Mouse (Mus musculus) adrenal gland, adult 18-20 months (tissue): ENCODE results near the gene Adipor2. TPM values are rescaled to one million over a fixed set of nuclear protein-coding genes. Genes with fewer than 3 reads are reported as not detected.
A peak's percentile ranks its signal among the peaks of the same experiment; 100 is the strongest.
"Not testable (repeated sequence)": the region's sequence is repeated elsewhere in the genome, so short reads cannot be mapped to it uniquely, and the experiment has no call there.

Experiments used
- DNase-seq, 2 experiments: peaks; one replicate each; pipeline ENCODE4 v3.0.0; 2021 to 2022; ENCODE audit warnings: low spot score in 2 of 2
- total RNA-seq, 2 experiments: library from RNA; stranded (reverse); gene quantifications; 1 replicate in 1 of 2; 2 replicates in 1 of 2; pipeline ENCODE4 v1.2.3; 2021

The Adipor2 gene
- total RNA-seq, 2 experiments from 2014 or later, result 191 to 229 TPM

DNA sequence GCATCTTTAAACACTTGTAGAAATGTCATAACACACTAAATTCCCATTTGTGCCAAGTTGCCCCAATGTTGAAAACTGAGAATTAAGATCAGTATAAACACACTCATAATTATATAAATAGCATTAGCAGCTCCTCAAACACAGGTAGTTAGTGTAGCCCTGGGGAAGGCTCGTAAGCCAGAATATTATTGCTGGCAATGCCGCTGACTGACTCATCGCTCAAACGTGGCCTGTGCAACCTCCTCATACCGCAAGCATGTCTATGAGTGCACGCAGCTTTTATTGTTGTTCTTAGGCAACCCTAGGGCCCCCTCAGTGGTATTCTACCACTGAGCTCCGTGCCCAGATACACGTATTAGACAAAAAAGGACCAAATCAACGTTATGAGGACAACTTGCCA, 24.7 kb downstream of the Adipor2 start:
- DNase-seq, result no peak

- no peak for DNase-seq
Observed at GRCm38 (mm10) chr6:119390728-119391127, 26.8 kb downstream of the Adipor2 start.

- no peak for DNase-seq
Observed at GRCm38 (mm10) chr6:119389089-119389488, 28.4 kb downstream of the Adipor2 start.

DNA sequence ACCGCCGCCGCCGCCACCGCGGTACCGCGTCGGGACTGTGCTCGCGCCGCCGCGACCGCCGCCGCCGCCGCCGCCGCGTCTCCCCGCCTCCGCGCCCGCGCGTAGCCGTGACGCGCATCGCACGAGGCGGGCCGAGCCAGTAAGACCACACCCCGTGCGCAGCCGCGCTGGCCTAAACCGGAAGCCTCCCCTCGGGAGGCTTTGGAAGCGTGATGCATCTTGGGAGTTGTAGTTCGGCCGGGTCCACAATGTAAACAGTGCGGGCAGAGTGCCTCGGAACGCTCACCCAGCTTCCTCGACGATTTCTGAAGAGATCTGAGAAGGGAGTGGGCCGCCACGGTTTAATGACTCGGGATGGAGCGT, 28.9 kb downstream of the Adipor2 start:
- DNase-seq, result peak; percentile 89 to 91

DNA sequence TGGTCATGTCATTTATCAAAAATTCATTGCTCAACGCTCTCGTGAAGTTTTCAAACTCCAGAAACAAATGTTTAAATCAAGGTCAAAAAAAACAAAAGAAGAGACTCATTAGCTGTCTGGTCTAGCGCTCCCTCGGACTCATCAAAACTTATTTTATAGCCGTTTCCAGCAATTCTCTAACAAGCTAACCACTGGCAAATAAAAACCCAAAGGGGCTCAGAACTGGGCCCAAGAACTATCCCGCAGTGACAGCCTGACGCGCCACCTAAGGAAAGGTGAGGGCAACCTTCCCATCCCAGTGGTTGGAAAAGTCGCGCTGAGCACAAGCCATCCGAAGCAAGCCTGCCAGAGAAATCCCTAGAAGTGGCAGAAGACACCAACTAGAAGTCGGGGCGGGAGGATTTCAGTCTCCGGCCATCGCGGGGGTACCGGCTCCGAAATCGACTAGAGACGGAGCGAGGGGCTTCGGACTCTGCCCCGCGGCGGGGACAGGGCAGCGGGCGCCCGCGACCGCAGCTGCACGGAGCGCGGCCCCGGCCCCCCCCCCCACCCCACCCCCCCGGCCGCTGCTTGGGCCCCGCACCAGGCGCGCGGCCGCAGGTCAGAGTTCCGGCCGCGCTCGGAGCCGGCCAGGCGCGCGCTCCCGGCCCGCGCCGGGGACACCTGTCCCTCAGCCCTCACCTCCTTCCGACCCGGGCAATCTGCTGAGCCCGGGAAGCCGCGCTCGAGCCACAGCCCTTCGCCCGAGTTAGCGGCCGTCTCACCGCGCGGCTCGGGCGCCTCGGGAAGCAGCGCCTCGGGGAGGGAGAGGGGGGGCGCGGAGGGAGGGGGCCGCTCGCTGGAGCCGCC, 29.5 kb downstream of the Adipor2 start:
- DNase-seq, result peak in 1 of 2 experiments; percentile 40

GRCm38 (mm10) chr6:119386821-119387220, 30.7 kb downstream of the Adipor2 start:
- no peak for DNase-seq

- DNase-seq, result no peak
Observed at GRCm38 (mm10) chr6:119386421-119386820, 31.1 kb downstream of the Adipor2 start.

- DNase-seq, result no peak
Observed at GRCm38 (mm10) chr6:119385668-119386067, 31.8 kb downstream of the Adipor2 start.

GRCm38 (mm10) chr6:119378631-119379030, 38.9 kb downstream of the Adipor2 start:
- DNase-seq, result no peak

DNA sequence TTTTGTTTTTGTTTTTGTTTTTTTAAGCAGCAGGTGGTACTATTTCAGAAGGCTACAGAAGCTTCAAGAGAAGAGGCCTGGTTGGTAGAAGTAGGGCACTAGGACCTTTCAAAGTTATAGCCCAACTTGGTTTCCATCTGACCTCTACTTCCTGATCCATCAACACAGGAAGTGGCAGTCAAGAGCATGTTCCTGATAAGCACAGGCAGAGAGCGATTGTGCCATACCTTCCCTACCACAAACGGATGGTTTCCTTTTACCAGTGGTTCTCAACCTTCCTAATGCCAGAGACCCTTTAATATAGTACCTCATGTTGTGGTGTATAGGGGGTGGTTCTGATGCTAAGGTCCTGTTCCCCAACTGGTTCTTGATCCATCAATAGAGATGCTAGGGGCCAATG, 39.9 kb downstream of the Adipor2 start:
- no peak for DNase-seq

GRCm38 (mm10) chr6:119375035-119375434, 42.5 kb downstream of the Adipor2 start:
- no peak for DNase-seq

GRCm38 (mm10) chr6:119373000-119373705, 44.4 kb downstream of the Adipor2 start:
- DNase-seq, result no peak

- DNase-seq, result no peak
Observed at GRCm38 (mm10) chr6:119372237-119372636, 45.3 kb downstream of the Adipor2 start.

GRCm38 (mm10) chr6:119371624-119372023, 45.9 kb downstream of the Adipor2 start:
- no peak for DNase-seq

DNA sequence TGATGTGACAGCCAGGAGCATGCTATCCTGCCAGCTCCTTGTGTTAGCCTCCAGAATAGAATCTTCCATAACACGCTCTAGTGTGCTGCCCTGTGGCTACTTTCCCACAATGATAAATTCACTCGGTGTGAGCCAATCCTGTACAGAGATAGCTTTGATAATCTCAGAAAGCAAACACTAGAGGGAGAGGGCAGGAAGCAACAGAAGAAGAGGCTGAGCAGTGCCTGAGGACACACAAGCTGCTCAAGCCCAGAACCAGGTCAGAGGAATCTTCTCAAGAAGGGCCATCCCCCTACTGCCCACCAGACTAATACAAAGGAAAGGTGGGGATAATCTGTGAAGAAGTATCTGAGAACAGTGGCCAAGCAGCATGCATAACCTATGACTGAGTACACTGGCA, 50.1 kb downstream of the Adipor2 start:
- no peak for DNase-seq

DNA sequence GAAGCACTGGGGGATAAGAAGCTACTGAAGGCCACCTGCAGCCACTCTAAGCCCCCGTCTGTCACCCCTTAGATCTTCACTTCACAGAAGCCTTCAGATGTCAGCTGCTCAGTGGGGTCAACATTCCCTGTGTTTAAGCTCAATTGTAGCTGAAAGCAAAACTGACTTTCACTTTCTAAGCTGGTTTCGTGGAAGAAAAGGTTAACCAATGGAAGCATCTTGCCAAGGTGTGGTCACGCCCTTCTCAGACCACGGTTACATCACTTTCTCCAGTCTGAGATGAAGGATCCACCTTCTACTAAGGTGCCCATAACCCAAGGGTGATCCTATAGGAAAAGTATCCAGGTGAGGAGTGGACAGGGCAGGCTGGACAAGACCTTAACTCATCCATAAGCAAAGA, 50.7 kb downstream of the Adipor2 start:
- not testable (repeated sequence) for DNase-seq

DNA sequence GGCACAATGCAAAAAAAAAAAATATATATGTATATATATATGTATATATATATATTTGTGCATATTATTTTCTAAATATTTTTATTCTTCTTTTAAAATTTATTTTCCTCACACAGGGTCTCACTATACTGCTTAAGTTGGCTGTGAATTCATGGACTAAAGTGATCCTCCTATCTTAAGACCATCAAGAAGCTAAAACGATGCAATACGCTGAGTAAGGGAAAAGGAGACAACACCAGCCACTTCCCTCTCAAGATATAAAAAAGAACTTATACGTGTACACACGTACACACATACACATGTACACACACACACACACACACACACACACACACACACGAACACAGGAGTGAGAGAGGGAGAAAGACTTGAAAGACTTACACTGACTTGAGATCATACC, 53.9 kb downstream of the Adipor2 start:
- no peak for DNase-seq

- DNase-seq, result no peak
Observed at GRCm38 (mm10) chr6:119360925-119361702, 56.4 kb downstream of the Adipor2 start.

GRCm38 (mm10) chr6:119360250-119360649, 57.3 kb downstream of the Adipor2 start:
- DNase-seq, result not testable (repeated sequence)

DNA sequence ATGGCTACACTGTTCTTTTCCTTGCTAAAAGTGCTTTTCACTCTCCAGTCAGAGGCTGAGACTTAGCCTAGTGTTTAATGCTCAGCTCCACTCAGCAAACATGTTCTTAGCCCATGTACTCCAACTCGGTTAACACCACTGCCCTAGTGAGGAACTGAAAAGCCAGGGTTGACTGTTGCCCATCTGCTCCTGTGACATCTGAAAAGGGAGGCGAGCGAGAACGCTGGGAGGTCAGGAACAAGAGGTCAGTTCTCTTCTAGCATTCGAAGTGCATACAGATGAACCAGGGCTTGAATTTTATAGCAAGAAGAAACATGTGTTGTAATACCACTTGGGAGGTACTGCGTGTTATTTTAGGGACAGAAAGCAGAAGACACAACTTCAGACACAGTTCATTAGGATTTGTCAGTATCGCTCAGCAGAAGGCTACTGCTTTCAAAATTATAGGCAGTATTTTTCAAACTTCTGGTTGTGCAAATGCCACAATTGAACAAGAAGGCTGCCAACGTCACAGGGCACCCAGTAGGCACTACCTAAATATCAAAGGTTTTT, 59.4 kb downstream of the Adipor2 start:
- no peak for DNase-seq

GRCm38 (mm10) chr6:119352501-119352900, 65.0 kb downstream of the Adipor2 start:
- no peak for DNase-seq
